Mouse (Mus musculus) monocyte, adult 59 days (primary cell): Measurements from ENCODE around the gene Prss47. TPM values are rescaled to one million over a fixed set of nuclear protein-coding genes. Genes with fewer than 3 reads are reported as not detected.

Experiments used
- total RNA-seq, 2 experiments: library from RNA; stranded (reverse); gene quantifications; one replicate each; pipeline ENCODE4 v1.2.4; 2023

Gene Prss47
- not detected for total RNA-seq

DNA sequence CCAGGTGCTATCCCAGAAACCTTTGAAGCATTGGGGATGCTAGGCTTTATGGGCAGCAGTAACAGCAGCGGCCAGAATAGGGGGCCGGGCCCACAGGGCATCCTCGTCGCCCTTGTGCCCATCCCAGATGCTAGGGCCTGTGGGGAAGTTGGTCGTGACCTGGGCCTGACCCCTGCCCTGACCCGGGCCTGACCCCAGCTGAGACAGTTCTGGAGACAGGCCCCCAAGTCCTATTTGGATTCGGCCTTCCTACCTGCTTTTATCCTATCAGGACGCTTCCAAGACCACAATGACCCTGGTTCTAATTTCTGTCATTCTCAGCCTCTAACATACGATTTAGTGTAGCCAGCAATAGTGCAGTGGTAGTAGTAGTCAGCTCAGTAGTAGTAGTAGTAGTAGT, at the start of gene Prss47:
Gene Prss47, minus strand, starts transcription at position 101 of the 400 bp plus-strand sequence.

GRCm38 (mm10) chr13:65032758-65033157, 19.8 kb downstream of the Prss47 start, which contains the start of gene Spata31d1c:
Spata31d1c (plus strand) TSS chr13:65033058.

Other genes starting within 250 kb of the Prss47 start
- gene Cntnap3, start 148.8 kb downstream of the Prss47 start, total RNA-seq = not detected
- gene Spata31, start 135.4 kb downstream of the Prss47 start, total RNA-seq = not detected
- gene Spata31d1c, start 19.7 kb downstream of the Prss47 start, total RNA-seq = not detected
- 100 to 1,000 TPM; 116 to 120 TPM for gene Mfsd14b, start 60.2 kb upstream of the Prss47 start, total RNA-seq
- gene Olfr465-ps1, start 85.3 kb upstream of the Prss47 start, total RNA-seq = not detected
- gene Olfr466, start 97.5 kb upstream of the Prss47 start, total RNA-seq = not detected
- not detected for gene Nlrp4f, start 153.2 kb upstream of the Prss47 start, total RNA-seq
- not detected for gene Gm10775, start 206.8 kb upstream of the Prss47 start, total RNA-seq
- gene Zfp369, start 226.1 kb upstream of the Prss47 start, total RNA-seq = 10 to 100 TPM; 25.1 to 27.0 TPM